ENCODE assay signal across 8 mouse cellular contexts in genomic region chr8:80738046-80738387, GRCm38 (mm10). TPM values are rescaled to one million over a fixed set of nuclear protein-coding genes. Genes with fewer than 3 reads are reported as not detected.
A peak's percentile ranks its signal among the peaks of the same experiment; 100 is the strongest.
DNase-seq lines count a peak whose midpoint lies in the region; ATAC-seq and TF ChIP-seq lines count a peak whose summit lies in the region.

No protein-coding gene starts in this region.

- no peaks in the 10 kb centered on the region for H3K9me3 ChIP-seq in heart, embryonic 13.5 days
- no peaks in the 10 kb centered on the region for H3K9me3 ChIP-seq in limb, embryonic 14.5 days (ENCODE audit: control insufficient read depth, low read length)

- H3K27me3 ChIP-seq in liver, adult 2 months (ENCODE audit: control insufficient read depth, insufficient read depth, low read length): no peaks in the 10 kb centered on the region
- no peaks in the 10 kb centered on the region for H3K27me3 ChIP-seq in heart, embryonic 13.5 days (replicated peaks)
- H3K27me3 ChIP-seq in limb, embryonic 14.5 days (ENCODE audit: control insufficient read depth, insufficient read depth, low read length): no peaks in the 10 kb centered on the region
- H3K27me3 ChIP-seq in small intestine, adult 2 months (ENCODE audit: control insufficient read depth, insufficient read depth, low read length): no peaks in the 10 kb centered on the region

- peaks cover 5% of the 10 kb centered on the region; the same call in 1 of the 2 replicates for H3K4me1 ChIP-seq in liver, adult 2 months (ENCODE audit: control insufficient read depth, insufficient read depth, low read length)
- peaks cover 11% of the 10 kb centered on the region for H3K4me1 ChIP-seq in heart, embryonic 13.5 days
- H3K4me1 ChIP-seq in limb, embryonic 14.5 days (ENCODE audit: control insufficient read depth, insufficient read depth, low read length): peaks cover 5% of the 10 kb centered on the region
- H3K4me1 ChIP-seq in small intestine, adult 2 months (ENCODE audit: control insufficient read depth, insufficient read depth, insufficient read length, low read length): no peaks in the 10 kb centered on the region

- H3K27ac ChIP-seq in liver, adult 2 months (replicated peaks; ENCODE audit: insufficient read depth, low read depth, low read length): peak overlapping the region; percentile 90; the same call in 1 of the 2 replicates
- peak overlapping the region; percentile 97 for H3K27ac ChIP-seq in heart, embryonic 13.5 days (replicated peaks)
- peak overlapping the region; percentile 96 for H3K27ac ChIP-seq in limb, embryonic 14.5 days (replicated peaks; ENCODE audit: low read depth, low read length)
- peak overlapping the region; percentile 85 for H3K27ac ChIP-seq in small intestine, adult 2 months (ENCODE audit: insufficient read depth, low read depth, low read length)

- peak overlapping the region; percentile 98 for H3K9ac ChIP-seq in liver, adult 2 months (ENCODE audit: low read depth, low read length)
- H3K9ac ChIP-seq in heart, embryonic 13.5 days: peak overlapping the region; percentile 91
- H3K9ac ChIP-seq in limb, embryonic 14.5 days (ENCODE audit: low read depth, low read length, severe bottlenecking): peak overlapping the region; percentile 86

- H3K36me3 ChIP-seq in liver, adult 2 months (ENCODE audit: control insufficient read depth, insufficient read depth, low read length): peaks cover 11% of the 10 kb centered on the region
- H3K36me3 ChIP-seq in heart, embryonic 13.5 days: peaks cover 25% of the 10 kb centered on the region
- peaks cover 25% of the 10 kb centered on the region for H3K36me3 ChIP-seq in limb, embryonic 14.5 days (ENCODE audit: control insufficient read depth, insufficient read depth, low read length)
- peaks cover 14% of the 10 kb centered on the region for H3K36me3 ChIP-seq in small intestine, adult 2 months (ENCODE audit: control insufficient read depth, insufficient read depth, low read length)

- H3K4me2 ChIP-seq in heart, embryonic 13.5 days: peak overlapping the region; percentile 88
- H3K4me2 ChIP-seq in limb, embryonic 14.5 days (replicated peaks; ENCODE audit: low read depth, low read length, severe bottlenecking): peak overlapping the region; percentile 85

- no peak for ATAC-seq in heart, embryonic 13.5 days (ENCODE audit: extremely low read depth, insufficient number of reproducible peaks, low FRiP score, low TSS enrichment)
- 0 out of 2 replicates have a peak, but pooled peaks have one; percentile 1 for ATAC-seq in limb, embryonic 14.5 days (ENCODE audit: low FRiP score, low read depth)
- ATAC-seq in megakaryocyte progenitor cell, adult 5-6 weeks (replicated peaks; ENCODE audit: poor library complexity): no peak

- TF ChIP-seq CTCF in liver, adult 2 months (IDR thresholded peaks at IDR 0.05; ENCODE audit: low read depth, low read length): no peak
- no peak for TF ChIP-seq CTCF in small intestine, adult 2 months (IDR thresholded peaks at IDR 0.05; ENCODE audit: extremely low read depth, insufficient read length, insufficient replicate concordance, low read depth, low read length)

- no peak for TF ChIP-seq POLR2A in liver, adult 2 months (IDR thresholded peaks at IDR 0.05; ENCODE audit: extremely low read depth, insufficient read depth, low read length)
- TF ChIP-seq POLR2A in limb, embryonic 14.5 days (IDR thresholded peaks at IDR 0.05; ENCODE audit: borderline replicate concordance, extremely low read depth, insufficient read depth, insufficient read length): no peak
- TF ChIP-seq POLR2A in small intestine, adult 2 months (IDR thresholded peaks at IDR 0.05; ENCODE audit: low read depth, low read length): no peak

- WGBS in liver, adult 2 months: 2% methylated on average over 5 of the region's 5 CpGs
- WGBS in heart, embryonic 13.5 days: under 1% methylated on average over 5 of the region's 5 CpGs
- WGBS in limb, embryonic 14.5 days: 0% methylated on average over 5 of the region's 5 CpGs
- WGBS in small intestine, adult 2 months: 1% methylated on average over 5 of the region's 5 CpGs

- peak overlapping the region; percentile 99 for H3K4me3 ChIP-seq in liver, adult 2 months (ENCODE audit: insufficient read depth, low read depth, low read length)
- H3K4me3 ChIP-seq in heart, embryonic 13.5 days: peak overlapping the region; percentile 83
- H3K4me3 ChIP-seq in limb, embryonic 14.5 days (replicated peaks; ENCODE audit: low read length): peak overlapping the region; percentile 89
- peak overlapping the region; percentile 93 for H3K4me3 ChIP-seq in small intestine, adult 2 months (ENCODE audit: low read depth, low read length)

- H3K79me2 ChIP-seq in liver, adult 2 months (ENCODE audit: control insufficient read depth, insufficient read depth, low read length): peaks cover 9% of the 10 kb centered on the region; the same call in 1 of the 2 replicates

- DNase-seq in liver, adult 2 months (ENCODE audit: extremely low read depth, low read depth, low spot score): peak; percentile 21
- no peak for DNase-seq in liver
- DNase-seq in c-Kit-positive CD71-negative TER-119-negative erythroid progenitor cells, embryonic 14.5 days (ENCODE audit: low read depth): peak; percentile 10
- DNase-seq in limb, embryonic 14.5 days (ENCODE audit: low spot score): peak; percentile 40
- no peak for DNase-seq in cerebellum, postnatal 36 days

RNA-seq across cellular contexts. Expression of gene Smarca5, which starts 1.3 kb away (rescaled TPM):
- 16.5 and 18.6 TPM in 2 replicates for total RNA-seq in liver, adult 2 months (2014; rRNA removed)
- polyA plus RNA-seq in liver, adult 2 months (2012; rRNA removed): 3.3 and 3.4 TPM in 2 replicates
- polyA plus RNA-seq in heart, embryonic 13.5 days (2015; fragmentation: Nextera tagmentation; extraction: Ambion mirVana): 35.1 and 35.2 TPM in 2 replicates
- 19.5 and 24.6 TPM in 2 replicates for polyA plus RNA-seq in limb, embryonic 14.5 days (2012; rRNA removed)
- 78.1 and 83.1 TPM in 2 replicates for polyA plus RNA-seq in limb, embryonic 14.5 days (2014; fragmentation: Nextera tagmentation; extraction: Ambion mirVana)
- 2.6 and 7.0 TPM in 2 replicates for polyA plus RNA-seq in small intestine, adult 2 months (2012; rRNA removed)
- 127 and 131 TPM in 2 replicates for total RNA-seq in megakaryocyte progenitor cell, adult 5-6 weeks (2015)
- total RNA-seq in megakaryocyte progenitor cell, adult 5-6 weeks (2017): 162 and 189 TPM in 2 replicates

Comparison
In these comparisons a context has a peak if more than half of its experiments do, and no peak if none do; other contexts are left out.
1. DNase-seq: peak in liver, adult 2 months (single experiment), c-Kit-positive CD71-negative TER-119-negative erythroid progenitor cells, embryonic 14.5 days (single experiment) and limb, embryonic 14.5 days (single experiment); none in liver (single experiment) and cerebellum, postnatal 36 days (0 of 2).
2. Peak in every context shown above with its lines, with median percentiles within 50 percentile points of each other: H3K27ac ChIP-seq, H3K4me3 ChIP-seq and H3K9ac ChIP-seq.